Mouse (Mus musculus) intestine, embryonic 15.5 days (tissue): ENCODE measurements around the gene Adap1. TPM values are rescaled to one million over a fixed set of nuclear protein-coding genes. Genes with fewer than 3 reads are reported as not detected.

Source experiments
- ATAC-seq: fragments of 200-750 bp; cut with Nextera tagmentation; 2 replicates; pipeline ENCODE4 v1.8.0; 2017; ENCODE audit warnings: moderate TSS enrichment, moderate library complexity
- H3K27ac ChIP-seq: fragments of 300-500 bp; sonication (generic); 2 replicates; pipeline ENCODE4 v1.5.1; 2015; ENCODE audit warnings: mild to moderate bottlenecking, inconsistent platforms
- H3K27me3 ChIP-seq: fragments of 300-500 bp; sonication (generic); replicated peaks from 2 replicates; pipeline ENCODE4 v1.6.1; 2015; ENCODE audit warnings: inconsistent platforms
- H3K36me3 ChIP-seq: fragments of 300-500 bp; sonication (generic); 2 replicates; pipeline ENCODE4 v1.6.1; 2015; ENCODE audit warnings: inconsistent platforms
- H3K4me1 ChIP-seq: fragments of 300-500 bp; sonication (generic); replicated peaks from 2 replicates; pipeline ENCODE4 v1.6.1; 2015; ENCODE audit warnings: inconsistent platforms
- H3K4me2 ChIP-seq: fragments of 300-500 bp; sonication (generic); replicated peaks from 2 replicates; pipeline ENCODE4 v1.6.1; 2015; ENCODE audit warnings: mild to moderate bottlenecking, inconsistent platforms
- H3K4me3 ChIP-seq: fragments of 300-500 bp; sonication (generic); replicated peaks from 2 replicates; pipeline ENCODE4 v1.5.1; 2015; ENCODE audit warnings: inconsistent platforms
- H3K9ac ChIP-seq: fragments of 300-500 bp; sonication (generic); 2 replicates; pipeline ENCODE4 v1.6.1; 2015; ENCODE audit warnings: inconsistent platforms
- H3K9me3 ChIP-seq: fragments of 300-500 bp; sonication (generic); 2 replicates; pipeline ENCODE4 v1.6.1; 2016; ENCODE audit warnings: inconsistent platforms
- WGBS: fragments of 180-500 bp; shearing (Covaris S2); methylation state at CpG from one replicate; pipeline ENCODE4 v1.1.7; 2015; 5-methylcytosine and 5-hydroxymethylcytosine counted together
- polyA plus RNA-seq: library from polyadenylated mRNA; unstranded; fragments of >200 nt; fragmentation: Nextera tagmentation; extraction: Ambion mirVana; gene quantifications from 2 replicates; pipeline ENCODE4 v1.2.1, GENCODE M21; 2015

The Adap1 gene
- polyA plus RNA-seq, 1 experiment from 2014 or later, result 20.5 TPM

- Histone ChIP-seq H3K27me3 (no peaks in the 10 kb centered on the region), H3K9me3 (no peaks in the 10 kb centered on the region), H3K36me3 (peaks cover 29% of the 10 kb centered on the region), H3K4me1 (peaks cover 6% of the 10 kb centered on the region; the same call in 1 of the 2 replicates), H3K27ac (no peak overlapping the region; the same call in 1 of the 2 replicates), H3K9ac (no peak overlapping the region), H3K4me3 (no peak overlapping the region), H3K4me2 (no peak overlapping the region)
- ATAC-seq, result 0 out of 2 replicates have a peak, but pooled peaks have one; percentile 16
- WGBS, result 56% methylated on average over 16 of the region's 16 CpGs
These were observed 54.5 kb downstream of the Adap1 start for GRCm38 (mm10) chr5:139270806-139271521.

- Histone ChIP-seq H3K36me3 (peaks cover 59% of the 10 kb centered on the region), H3K9ac (no peak overlapping the region), H3K9me3 (no peaks in the 10 kb centered on the region), H3K4me2 (no peak overlapping the region), H3K27ac (no peak overlapping the region), H3K27me3 (no peaks in the 10 kb centered on the region), H3K4me1 (peaks cover 6% of the 10 kb centered on the region; the same call in 1 of the 2 replicates), H3K4me3 (no peak overlapping the region)
- 86% methylated on average over 4 of the region's 4 CpGs for WGBS
- ATAC-seq, result no peak
These were observed 57.8 kb downstream of the Adap1 start for GRCm38 (mm10) chr5:139267661-139268060.

- WGBS, result 89% methylated on average over 4 of the region's 4 CpGs
- Histone ChIP-seq H3K9ac (no peak overlapping the region), H3K4me1 (no peaks in the 10 kb centered on the region), H3K4me2 (no peak overlapping the region), H3K27ac (no peak overlapping the region), H3K4me3 (no peak overlapping the region), H3K9me3 (no peaks in the 10 kb centered on the region), H3K27me3 (no peaks in the 10 kb centered on the region), H3K36me3 (peaks cover 46% of the 10 kb centered on the region)
- no peak for ATAC-seq
These were observed 64.0 kb downstream of the Adap1 start for GRCm38 (mm10) chr5:139261403-139261802.

GRCm38 (mm10) chr5:139259853-139260252 lies 65.6 kb downstream of the Adap1 start:
- no peak overlapping the region for H3K9ac ChIP-seq
- H3K27ac ChIP-seq, result no peak overlapping the region
- peaks cover 5% of the 10 kb centered on the region; the same call in 1 of the 2 replicates for H3K4me1 ChIP-seq
- no peak overlapping the region for H3K4me3 ChIP-seq
- ATAC-seq, result no peak
- no peak overlapping the region for H3K4me2 ChIP-seq
- no peaks in the 10 kb centered on the region for H3K27me3 ChIP-seq
- 68% methylated on average over 5 of the region's 5 CpGs for WGBS
- no peaks in the 10 kb centered on the region for H3K9me3 ChIP-seq
- peaks cover 32% of the 10 kb centered on the region for H3K36me3 ChIP-seq

- Histone ChIP-seq H3K27ac (no peak overlapping the region), H3K9me3 (no peaks in the 10 kb centered on the region), H3K4me2 (no peak overlapping the region), H3K36me3 (peaks cover 20% of the 10 kb centered on the region), H3K9ac (no peak overlapping the region), H3K4me1 (peaks cover 10% of the 10 kb centered on the region), H3K27me3 (no peaks in the 10 kb centered on the region), H3K4me3 (no peak overlapping the region)
- no peak for ATAC-seq
- 84% methylated on average over 8 of the region's 8 CpGs for WGBS
These were observed 66.9 kb downstream of the Adap1 start for GRCm38 (mm10) chr5:139258371-139259035.

GRCm38 (mm10) chr5:139257818-139258217 lies 67.6 kb downstream of the Adap1 start:
- WGBS, result 72% methylated on average over 4 of the region's 4 CpGs
- no peak overlapping the region for H3K27ac ChIP-seq
- no peak overlapping the region for H3K4me3 ChIP-seq
- no peaks in the 10 kb centered on the region for H3K9me3 ChIP-seq
- no peak overlapping the region for H3K4me2 ChIP-seq
- ATAC-seq, result no peak
- H3K36me3 ChIP-seq, result peaks cover 13% of the 10 kb centered on the region
- peaks cover 13% of the 10 kb centered on the region for H3K4me1 ChIP-seq
- H3K9ac ChIP-seq, result no peak overlapping the region
- H3K27me3 ChIP-seq, result no peaks in the 10 kb centered on the region

GRCm38 (mm10) chr5:139257265-139257664 lies 68.2 kb downstream of the Adap1 start:
- WGBS, result 92% methylated on average over 1 of the region's 1 CpGs
- Histone ChIP-seq H3K4me2 (no peak overlapping the region), H3K4me3 (no peak overlapping the region), H3K9me3 (no peaks in the 10 kb centered on the region), H3K36me3 (peaks cover 7% of the 10 kb centered on the region), H3K4me1 (peaks cover 13% of the 10 kb centered on the region), H3K27ac (no peak overlapping the region), H3K9ac (no peak overlapping the region), H3K27me3 (no peaks in the 10 kb centered on the region)
- no peak for ATAC-seq

GRCm38 (mm10) chr5:139256211-139256765 lies 69.1 kb downstream of the Adap1 start:
- H3K36me3 ChIP-seq, result peaks cover 4% of the 10 kb centered on the region; the same call in 1 of the 2 replicates
- no peaks in the 10 kb centered on the region for H3K27me3 ChIP-seq
- no peak overlapping the region for H3K4me3 ChIP-seq
- H3K9me3 ChIP-seq, result no peaks in the 10 kb centered on the region
- H3K4me2 ChIP-seq, result no peak overlapping the region
- ATAC-seq, result no peak
- H3K4me1 ChIP-seq, result peaks cover 13% of the 10 kb centered on the region
- 80% methylated on average over 3 of the region's 3 CpGs for WGBS
- H3K27ac ChIP-seq, result no peak overlapping the region
- no peak overlapping the region for H3K9ac ChIP-seq

GRCm38 (mm10) chr5:139255777-139256176 lies 69.6 kb downstream of the Adap1 start:
- Histone ChIP-seq H3K9me3 (no peaks in the 10 kb centered on the region), H3K4me2 (no peak overlapping the region), H3K27me3 (no peaks in the 10 kb centered on the region), H3K4me3 (no peak overlapping the region), H3K36me3 (no peaks in the 10 kb centered on the region), H3K27ac (no peak overlapping the region), H3K4me1 (peaks cover 13% of the 10 kb centered on the region), H3K9ac (no peak overlapping the region)
- ATAC-seq, result no peak
- WGBS, result 81% methylated on average over 6 of the region's 6 CpGs

GRCm38 (mm10) chr5:139254938-139255337 lies 70.5 kb downstream of the Adap1 start:
- H3K4me1 ChIP-seq, result peaks cover 13% of the 10 kb centered on the region
- WGBS, result 86% methylated on average over 6 of the region's 6 CpGs

GRCm38 (mm10) chr5:139253301-139253741 lies 72.1 kb downstream of the Adap1 start:
- Histone ChIP-seq H3K27ac (peak overlapping the region; percentile 92), H3K27me3 (no peaks in the 10 kb centered on the region), H3K36me3 (peaks cover 4% of the 10 kb centered on the region; the same call in 1 of the 2 replicates), H3K4me2 (peak overlapping the region; percentile 86), H3K4me1 (peaks cover 13% of the 10 kb centered on the region), H3K9me3 (no peaks in the 10 kb centered on the region), H3K4me3 (peak overlapping the region; percentile 95), H3K9ac (peak overlapping the region; percentile 89)
- 3% methylated on average over 6 of the region's 6 CpGs for WGBS
- ATAC-seq, result peak; percentile 18; the same call in 1 of the 2 replicates

More at GRCm38 (mm10) chr5:139254938-139255337, 70.5 kb downstream of the Adap1 start:
- Histone ChIP-seq H3K36me3 (0 out of 2 replicates have a peak, but pooled peaks cover 1% of the 10 kb centered on the region), H3K4me3 (no peak overlapping the region), H3K9ac (no peak overlapping the region), H3K27me3 (no peaks in the 10 kb centered on the region), H3K4me2 (no peak overlapping the region), H3K9me3 (no peaks in the 10 kb centered on the region), H3K27ac (no peak overlapping the region)
- no peak for ATAC-seq

GRCm38 (mm10) chr5:139252910-139253245 lies 72.5 kb downstream of the Adap1 start:
- Histone ChIP-seq H3K36me3 (peaks cover 4% of the 10 kb centered on the region; the same call in 1 of the 2 replicates), H3K4me3 (peak overlapping the region; percentile 95), H3K4me1 (peaks cover 13% of the 10 kb centered on the region), H3K27ac (peak overlapping the region; percentile 92), H3K9me3 (no peaks in the 10 kb centered on the region), H3K27me3 (no peaks in the 10 kb centered on the region), H3K9ac (peak overlapping the region; percentile 89), H3K4me2 (peak overlapping the region; percentile 86)
- peak; percentile 48 for ATAC-seq
- 0% methylated on average over 7 of the region's 7 CpGs for WGBS
